Mouse (Mus musculus): Measurements from ENCODE around the gene Plxnb3. TPM values are rescaled to one million over a fixed set of nuclear protein-coding genes. Genes with fewer than 3 reads are reported as not detected.

The Plxnb3 gene
- polyA plus RNA-seq (2012; ENCODE audit: low replicate concordance), result 0.70 and 1.0 TPM in 2 replicates

DNA sequence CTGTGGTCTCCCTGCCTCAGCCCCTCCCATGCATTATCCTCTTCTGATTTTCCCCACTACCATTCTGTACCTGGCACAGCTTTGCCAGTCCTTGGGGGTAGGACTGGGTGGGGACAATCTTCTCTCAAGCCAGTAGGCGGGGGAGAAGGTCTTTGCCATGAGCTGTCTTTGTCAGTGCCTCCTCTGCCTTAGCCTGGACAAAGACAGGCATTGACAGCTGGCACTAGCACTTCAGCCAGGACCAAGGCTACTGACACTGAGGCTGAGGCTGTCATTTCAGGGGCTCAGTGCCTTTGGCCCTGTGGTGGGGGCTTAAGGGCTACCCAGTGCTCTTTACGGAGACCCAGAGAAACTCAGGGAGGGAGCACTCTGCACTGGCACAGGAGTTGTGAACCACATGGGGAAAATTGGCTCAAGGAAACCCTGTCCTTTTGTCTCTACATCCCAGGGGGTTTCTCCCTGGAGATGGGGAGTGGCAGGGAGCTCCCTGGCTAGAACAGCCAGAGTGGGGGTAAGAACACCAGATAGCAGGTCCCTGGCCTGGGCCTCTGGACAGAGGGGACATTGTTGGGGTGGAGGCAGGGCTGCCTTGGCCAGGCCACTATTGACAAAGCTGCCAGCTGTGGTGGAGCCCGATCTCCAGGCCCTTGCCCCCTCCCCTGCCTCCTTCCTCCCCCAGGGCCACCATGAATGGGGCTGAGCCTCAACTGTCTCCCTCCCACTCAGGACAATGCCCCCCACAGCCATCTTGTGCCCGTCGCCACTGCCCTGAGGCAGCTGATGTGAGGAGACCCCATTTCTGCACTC, at the start of gene Plxnb3:
Plxnb3 (plus strand) TSS at position 757 of the 807 bp plus-strand sequence.

DNA sequence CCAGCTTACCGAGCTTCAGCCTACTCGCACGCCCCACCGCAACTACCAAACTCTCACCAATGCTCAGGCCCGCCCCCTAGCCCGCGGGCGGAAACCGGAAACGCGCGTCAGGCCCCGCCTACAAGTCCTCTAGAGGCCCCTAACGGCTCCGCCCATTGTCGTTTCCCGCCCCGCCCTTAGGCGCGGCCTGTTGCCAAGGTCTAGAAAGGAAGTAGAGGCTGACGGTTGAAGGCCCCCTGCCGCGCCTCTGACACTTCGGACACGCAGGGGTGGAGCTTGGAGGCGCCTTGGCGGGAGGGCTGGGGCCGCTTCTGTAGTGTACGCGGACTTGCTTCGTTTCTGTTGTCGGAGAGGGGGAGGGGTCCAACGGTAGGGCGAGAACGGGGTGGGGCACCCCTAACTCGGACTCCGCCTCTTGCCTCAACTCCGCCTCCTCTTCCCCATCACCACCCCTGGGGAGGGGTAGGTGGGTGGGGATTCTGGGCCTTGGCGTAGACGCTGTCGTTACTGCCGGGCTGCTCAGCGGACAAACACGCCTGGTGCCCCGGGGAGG, 40.7 kb upstream of the Plxnb3 start, which contains the start of the genes Bcap31 and Abcd1:
Bcap31 (minus strand) TSS at position 67 of the 553 bp plus-strand sequence.
Abcd1 (plus strand) TSS at position 489 of the 553 bp plus-strand sequence.

DNA sequence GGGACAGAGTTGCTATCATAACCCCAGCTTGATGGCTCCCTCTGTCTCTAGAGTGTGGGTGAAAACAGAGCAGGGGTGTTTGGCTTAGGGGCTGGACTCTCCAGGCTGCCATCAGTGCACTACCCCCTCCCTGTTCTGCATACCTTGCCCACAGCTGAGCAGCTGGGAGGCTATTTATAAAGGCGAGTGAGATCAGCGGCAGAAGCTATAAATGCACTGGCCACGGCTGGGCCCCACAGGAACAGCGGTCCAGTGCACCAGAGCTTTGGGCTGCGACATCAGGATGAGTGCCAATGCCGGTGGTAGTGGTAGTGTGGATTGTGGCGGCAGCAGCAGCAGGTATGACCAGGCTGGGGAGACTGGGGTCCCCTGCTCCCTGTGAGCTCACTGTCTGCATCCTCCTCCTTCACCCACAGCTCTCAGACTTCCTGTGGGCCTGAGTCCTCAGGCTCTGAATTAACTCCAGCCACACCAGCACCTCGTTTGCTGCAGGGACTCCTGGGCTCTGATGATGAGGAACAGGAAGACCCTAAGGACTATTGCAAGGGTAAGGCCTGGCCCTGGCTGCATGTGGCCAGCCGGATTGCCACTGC, 17.4 kb downstream of the Plxnb3 start, which contains the start of gene Srpk3:
Srpk3 (plus strand) TSS at position 238 of the 593 bp plus-strand sequence.

DNA sequence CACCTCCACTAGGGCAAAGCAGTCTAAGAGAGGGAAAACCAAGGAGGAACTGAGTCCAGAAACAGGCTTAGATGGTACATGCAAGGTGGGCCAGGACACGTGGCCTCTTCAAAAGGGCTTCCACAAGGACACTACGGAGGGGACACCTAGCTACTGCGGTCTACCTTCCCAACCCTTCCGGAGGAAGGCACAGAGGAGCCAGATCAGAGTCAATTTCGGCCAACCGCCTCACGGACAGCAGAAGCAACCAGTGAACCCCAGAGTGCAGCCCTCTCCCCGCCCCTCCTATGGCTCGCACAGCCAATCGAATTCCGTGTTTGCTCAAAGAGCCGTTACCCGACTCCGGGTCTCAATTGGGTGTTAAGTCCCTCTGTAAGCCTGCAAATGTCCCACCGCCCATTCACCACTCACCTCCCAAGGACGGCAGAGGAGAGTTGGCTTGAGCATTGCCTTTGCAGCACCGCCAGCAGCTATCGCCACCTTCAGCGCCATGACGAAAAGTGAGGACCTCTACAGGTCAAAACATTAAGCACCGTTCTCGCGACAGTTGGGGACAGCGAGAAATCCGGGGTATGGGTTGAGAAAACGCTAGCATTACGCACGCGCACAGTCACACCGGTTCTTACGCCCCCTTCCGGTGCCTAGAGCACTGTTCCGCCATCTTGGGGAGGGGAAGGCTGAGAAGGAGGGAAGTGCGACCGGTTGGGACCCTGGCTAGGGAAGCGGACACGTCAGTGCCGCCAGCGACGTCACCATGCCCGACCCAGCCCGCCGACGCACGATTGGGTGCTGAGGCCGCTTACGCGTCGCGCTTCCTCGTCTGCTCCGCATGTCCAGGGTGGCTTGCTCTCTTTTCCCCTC, 29.7 kb downstream of the Plxnb3 start, which contains the start of the genes Idh3g and Ssr4:
Idh3g (minus strand) TSS at position 534 of the 861 bp plus-strand sequence.
Ssr4 (plus strand) TSS at position 665 of the 861 bp plus-strand sequence.

Other genes with a start within 250 kb of the Plxnb3 start
- gene Dusp9, start 117.7 kb upstream of the Plxnb3 start, polyA plus RNA-seq (2012; ENCODE audit: low replicate concordance), result 1.3 and 3.3 TPM in 2 replicates
- gene Pnck, start 97.0 kb upstream of the Plxnb3 start, polyA plus RNA-seq (2012; ENCODE audit: low replicate concordance), result 1.2 and 2.0 TPM in 2 replicates
- 0.40 and 0.71 TPM in 2 replicates for gene Slc6a8, start 83.9 kb upstream of the Plxnb3 start, polyA plus RNA-seq (2012; ENCODE audit: low replicate concordance)
- gene Bcap31, start 40.9 kb upstream of the Plxnb3 start, polyA plus RNA-seq (2012; ENCODE audit: low replicate concordance), result 12.8 and 19.7 TPM in 2 replicates
- gene Abcd1, start 40.5 kb upstream of the Plxnb3 start, polyA plus RNA-seq (2012; ENCODE audit: low replicate concordance), result 78.1 and 81.6 TPM in 2 replicates
- gene Srpk3, start 17.3 kb downstream of the Plxnb3 start, polyA plus RNA-seq (2012; ENCODE audit: low replicate concordance), result 27.3 and 83.3 TPM in 2 replicates
- gene Idh3g, start 29.8 kb downstream of the Plxnb3 start, polyA plus RNA-seq (2012; ENCODE audit: low replicate concordance), result 32.4 and 36.2 TPM in 2 replicates
- gene Ssr4, start 29.9 kb downstream of the Plxnb3 start, polyA plus RNA-seq (2012; ENCODE audit: low replicate concordance), result 27.6 and 38.0 TPM in 2 replicates
- 3.1 and 12.5 TPM in 2 replicates for gene Pdzd4, start 67.9 kb downstream of the Plxnb3 start, polyA plus RNA-seq (2012; ENCODE audit: low replicate concordance)
- gene Avpr2, start 135.0 kb downstream of the Plxnb3 start, polyA plus RNA-seq (2012; ENCODE audit: low replicate concordance), result 0.18 TPM in 1 of 2 replicates, not detected in the other
- 11.5 and 12.7 TPM in 2 replicates for gene L1cam, start 139.0 kb downstream of the Plxnb3 start, polyA plus RNA-seq (2012; ENCODE audit: low replicate concordance)
- 152 and 195 TPM in 2 replicates for gene Arhgap4, start 164.8 kb downstream of the Plxnb3 start, polyA plus RNA-seq (2012; ENCODE audit: low replicate concordance)
- gene Naa10, start 164.9 kb downstream of the Plxnb3 start, polyA plus RNA-seq (2012; ENCODE audit: low replicate concordance), result 25.9 and 90.4 TPM in 2 replicates
- gene Renbp, start 173.8 kb downstream of the Plxnb3 start, polyA plus RNA-seq (2012; ENCODE audit: low replicate concordance), result 6.6 and 57.7 TPM in 2 replicates
- 126 and 142 TPM in 2 replicates for gene Hcfc1, start 209.3 kb downstream of the Plxnb3 start, polyA plus RNA-seq (2012; ENCODE audit: low replicate concordance)

Data from hematopoietic multipotent progenitor cell, adult 10-12 weeks (in vitro differentiated cells).